In genomic region chr16:91547974-91548373, GRCm38 (mm10) we compare ENCODE assay signal across 8 mouse cellular contexts. TPM values are rescaled to one million over a fixed set of nuclear protein-coding genes. Genes with fewer than 3 reads are reported as not detected.
A peak's percentile ranks its signal among the peaks of the same experiment; 100 is the strongest.
DNase-seq lines count a peak whose midpoint lies in the region; ATAC-seq and TF ChIP-seq lines count a peak whose summit lies in the region.

No protein-coding gene starts in this region.

- H3K27ac ChIP-seq in left cerebral cortex, adult 2 months = no peak overlapping the region; the same call in 1 of the 2 replicates
- no peak overlapping the region for H3K27ac ChIP-seq in embryonic facial prominence, embryonic 13.5 days
- H3K27ac ChIP-seq in intestine, embryonic 16.5 days (ENCODE audit: low read length) = peak overlapping the region; percentile 90
- H3K27ac ChIP-seq in midbrain, postnatal 0 days (ENCODE audit: low read depth, low read length) = no peak overlapping the region

- peaks cover 46% of the 10 kb centered on the region for H3K4me1 ChIP-seq in embryonic facial prominence, embryonic 13.5 days
- H3K4me1 ChIP-seq in intestine, embryonic 16.5 days (ENCODE audit: control insufficient read depth, insufficient read depth, low read length) = peaks cover 31% of the 10 kb centered on the region
- H3K4me1 ChIP-seq in midbrain, postnatal 0 days (ENCODE audit: insufficient read depth, low read length) = peaks cover 6% of the 10 kb centered on the region; the same call in 1 of the 2 replicates

- no peaks in the 10 kb centered on the region for H3K9me3 ChIP-seq in embryonic facial prominence, embryonic 13.5 days
- H3K9me3 ChIP-seq in intestine, embryonic 16.5 days (ENCODE audit: control insufficient read depth, low read length) = no peaks in the 10 kb centered on the region
- no peaks in the 10 kb centered on the region for H3K9me3 ChIP-seq in midbrain, postnatal 0 days (ENCODE audit: low read length)

- H3K9ac ChIP-seq in embryonic facial prominence, embryonic 13.5 days = peak overlapping the region; percentile 91
- peak overlapping the region; percentile 99 for H3K9ac ChIP-seq in intestine, embryonic 16.5 days (ENCODE audit: low read depth, low read length)
- H3K9ac ChIP-seq in midbrain, postnatal 0 days (replicated peaks; ENCODE audit: low read length, poor library complexity, severe bottlenecking) = peak overlapping the region; percentile 96; the same call in 1 of the 2 replicates

- TF ChIP-seq CTCF in left cerebral cortex, adult 2 months (IDR thresholded peaks at IDR 0.05) = no peak
- no peak for TF ChIP-seq CTCF in midbrain, postnatal 0 days (IDR thresholded peaks at IDR 0.05)

- no peak for DNase-seq in left cerebral cortex, adult 2 months (ENCODE audit: extremely low spot score in 1 of 2, low spot score in 2 of 2)
- DNase-seq in left cerebral cortex, adult 18-20 months (ENCODE audit: low spot score in 2 of 2) = no peak
- DNase-seq in midbrain, postnatal 0 days (ENCODE audit: low spot score) = no peak
- DNase-seq in urinary bladder, postnatal 4 days (ENCODE audit: low spot score in 2 of 2) = no peak
- DNase-seq in retina, embryonic 14.5 days (ENCODE audit: low spot score) = no peak
- no peak for DNase-seq in embryo, embryonic 9.5 days (ENCODE audit: extremely low spot score)

- H3K4me2 ChIP-seq in embryonic facial prominence, embryonic 13.5 days = peak overlapping the region; percentile 71
- H3K4me2 ChIP-seq in intestine, embryonic 16.5 days (ENCODE audit: low read depth, low read length) = peak overlapping the region; percentile 75
- H3K4me2 ChIP-seq in midbrain, postnatal 0 days (ENCODE audit: low read depth, low read length, poor library complexity, severe bottlenecking) = peak overlapping the region; percentile 83

- intact Hi-C loops in left cerebral cortex, adult 2 months (cut with DNase I) = no loop called here

- peak overlapping the region; percentile 96 for H3K4me3 ChIP-seq in left cerebral cortex, adult 2 months
- H3K4me3 ChIP-seq in embryonic facial prominence, embryonic 13.5 days = peak overlapping the region; percentile 76
- H3K4me3 ChIP-seq in intestine, embryonic 16.5 days (ENCODE audit: low read length) = peak overlapping the region; percentile 92
- H3K4me3 ChIP-seq in midbrain, postnatal 0 days (ENCODE audit: low read depth, low read length) = peak overlapping the region; percentile 80

- no peaks in the 10 kb centered on the region; the same call in 1 of the 2 replicates for H3K36me3 ChIP-seq in embryonic facial prominence, embryonic 13.5 days
- no peaks in the 10 kb centered on the region for H3K36me3 ChIP-seq in intestine, embryonic 16.5 days (ENCODE audit: control insufficient read depth, insufficient read depth, low read length)
- H3K36me3 ChIP-seq in midbrain, postnatal 0 days (ENCODE audit: insufficient read depth, low read length) = no peaks in the 10 kb centered on the region

- 36% methylated on average over 5 of the region's 5 CpGs for WGBS in embryonic facial prominence, embryonic 13.5 days
- 43% methylated on average over 5 of the region's 5 CpGs for WGBS in intestine, embryonic 16.5 days
- WGBS in midbrain, postnatal 0 days = 58% methylated on average over 5 of the region's 5 CpGs

- no peak for ATAC-seq in embryonic facial prominence, embryonic 13.5 days (ENCODE audit: insufficient number of reproducible peaks, insufficient read depth, low FRiP score, low TSS enrichment, low read depth)
- peak; percentile 57 for ATAC-seq in intestine, embryonic 16.5 days
- ATAC-seq in midbrain, postnatal 0 days (ENCODE audit: low FRiP score) = no peak

- H3K27me3 ChIP-seq in embryonic facial prominence, embryonic 13.5 days = no peaks in the 10 kb centered on the region
- no peaks in the 10 kb centered on the region for H3K27me3 ChIP-seq in intestine, embryonic 16.5 days (replicated peaks; ENCODE audit: control insufficient read depth, insufficient read depth, low read length)
- no peaks in the 10 kb centered on the region for H3K27me3 ChIP-seq in midbrain, postnatal 0 days (ENCODE audit: insufficient read depth, low read length)

RNA-seq across cellular contexts. Expression of gene Ifngr2, which starts 1.1 kb away (rescaled TPM):
- total RNA-seq in left cerebral cortex, adult 2 months (2021) = 10 to 100 TPM; 30.0 to 32.7 TPM
- 10 to 100 TPM; 31.3 to 41.2 TPM for total RNA-seq in left cerebral cortex, adult 18-20 months (2021)
- 48.3 and 57.5 TPM in 2 replicates for polyA plus RNA-seq in embryonic facial prominence, embryonic 13.5 days (2015; fragmentation: Nextera tagmentation; extraction: Ambion mirVana)
- 116 and 117 TPM in 2 replicates for polyA plus RNA-seq in intestine, embryonic 16.5 days (2015; fragmentation: Nextera tagmentation; extraction: Ambion mirVana)
- 59.3 and 75.1 TPM in 2 replicates for total RNA-seq in midbrain, postnatal 0 days (2014; rRNA removed)
- 140 and 141 TPM in 2 replicates for polyA plus RNA-seq in midbrain, postnatal 0 days (2015; fragmentation: Nextera tagmentation; extraction: Ambion mirVana)

RNA-seq across cellular contexts. Expression of gene Tmem50b, which starts 49.6 kb away (rescaled TPM):
- total RNA-seq in left cerebral cortex, adult 2 months (2021) = 10 to 100 TPM; 84.1 to 88.0 TPM
- 10 to 100 TPM; 87.7 to 92.8 TPM for total RNA-seq in left cerebral cortex, adult 18-20 months (2021)
- 30.7 and 36.8 TPM in 2 replicates for polyA plus RNA-seq in embryonic facial prominence, embryonic 13.5 days (2015; fragmentation: Nextera tagmentation; extraction: Ambion mirVana)
- polyA plus RNA-seq in intestine, embryonic 16.5 days (2015; fragmentation: Nextera tagmentation; extraction: Ambion mirVana) = 33.8 and 34.3 TPM in 2 replicates
- 78.2 and 83.9 TPM in 2 replicates for total RNA-seq in midbrain, postnatal 0 days (2014; rRNA removed)
- 103 and 107 TPM in 2 replicates for polyA plus RNA-seq in midbrain, postnatal 0 days (2015; fragmentation: Nextera tagmentation; extraction: Ambion mirVana)
